Comparison of ENCODE assay signal across 8 mouse cellular contexts in genomic region chr6:31218139-31218750, GRCm38 (mm10).
DNase-seq lines count a peak whose midpoint lies in the region; ATAC-seq and TF ChIP-seq lines count a peak whose summit lies in the region.

No protein-coding gene starts in this region.

- no peaks in the 10 kb centered on the region for H3K9me3 ChIP-seq in CH12.LX (replicated peaks; ENCODE audit: low read length)
- no peaks in the 10 kb centered on the region for H3K9me3 ChIP-seq in forebrain, embryonic 11.5 days (ENCODE audit: control insufficient read depth, low read length)
- no peaks in the 10 kb centered on the region for H3K9me3 ChIP-seq in heart, embryonic 16.5 days (replicated peaks; ENCODE audit: control insufficient read depth, low read length)
- H3K9me3 ChIP-seq in liver, embryonic 15.5 days (replicated peaks): no peaks in the 10 kb centered on the region

- in situ Hi-C loops in CH12.LX (cut with MboI; ENCODE audit: low pct_ligation_motif_present, low pct_unique_long_range_greater_than_20kb, low sequenced_read_pairs): loop anchor here (25.0 kb wide), 1 partner anchor 169 kb away; the partner anchor contains the start of gene Mkln1

- DNase-seq in CH12.LX (ENCODE audit: extremely low read depth): peak; percentile 81
- DNase-seq in forebrain, embryonic 11.5 days (ENCODE audit: low spot score): peak; percentile 73
- DNase-seq in kidney, postnatal 14 days: peak; percentile 48
- DNase-seq in neural tube, embryonic 10.5 days (ENCODE audit: extremely low spot score, low spot score): peak; percentile 67
- DNase-seq in thymus, postnatal 10 days (ENCODE audit: low spot score in 2 of 2): peak; percentile 14 to 26

- H3K36me3 ChIP-seq in CH12.LX (replicated peaks in 1 of 2; ENCODE audit: control insufficient read depth in 1 of 2, insufficient read depth in 1 of 2, low read length in 1 of 2): peaks cover 0 to 27% of the 10 kb centered on the region in 2 experiments
- H3K36me3 ChIP-seq in forebrain, embryonic 11.5 days (ENCODE audit: control insufficient read depth, insufficient read depth, low read length): no peaks in the 10 kb centered on the region
- H3K36me3 ChIP-seq in heart, embryonic 16.5 days (ENCODE audit: control insufficient read depth, insufficient read depth): no peaks in the 10 kb centered on the region
- no peaks in the 10 kb centered on the region for H3K36me3 ChIP-seq in liver, embryonic 15.5 days (replicated peaks)

- H3K27ac ChIP-seq in CH12.LX (ENCODE audit: insufficient read depth, low read depth): peak overlapping the region; percentile 62
- H3K27ac ChIP-seq in bone marrow, adult 2 months (ENCODE audit: control insufficient read depth, insufficient read depth, low read depth, low read length, poor library complexity): peak overlapping the region; percentile 87
- no peak overlapping the region for H3K27ac ChIP-seq in forebrain, embryonic 11.5 days (ENCODE audit: low read depth, low read length)
- no peak overlapping the region for H3K27ac ChIP-seq in heart, embryonic 16.5 days (ENCODE audit: low read length)
- H3K27ac ChIP-seq in liver, embryonic 15.5 days (replicated peaks): no peak overlapping the region

- no peaks in the 10 kb centered on the region for H3K27me3 ChIP-seq in CH12.LX (replicated peaks)
- H3K27me3 ChIP-seq in forebrain, embryonic 11.5 days (ENCODE audit: control insufficient read depth, insufficient read depth, low read length): peaks cover 57% of the 10 kb centered on the region
- peaks cover 26% of the 10 kb centered on the region for H3K27me3 ChIP-seq in heart, embryonic 16.5 days (ENCODE audit: control insufficient read depth, insufficient read depth, low read length)
- H3K27me3 ChIP-seq in liver, embryonic 15.5 days: peaks cover 99% of the 10 kb centered on the region

- TF ChIP-seq EP300 in CH12.LX (IDR thresholded peaks at IDR 0.05; ENCODE audit: low read length): no peak

- peaks cover 0 to 39% of the 10 kb centered on the region in 2 experiments; a peak in 2 of 4 replicates for H3K4me1 ChIP-seq in CH12.LX (ENCODE audit: control insufficient read depth in 1 of 2, insufficient read depth in 2 of 2)
- H3K4me1 ChIP-seq in bone marrow, adult 2 months (ENCODE audit: control insufficient read depth, insufficient read depth, low read length): no peaks in the 10 kb centered on the region; the same call in none of the 2 replicates
- H3K4me1 ChIP-seq in forebrain, embryonic 11.5 days (replicated peaks; ENCODE audit: control insufficient read depth, insufficient read depth, low read length): peaks cover 30% of the 10 kb centered on the region
- H3K4me1 ChIP-seq in heart, embryonic 16.5 days (ENCODE audit: control insufficient read depth, insufficient read depth, low read length): peaks cover 12% of the 10 kb centered on the region
- H3K4me1 ChIP-seq in liver, embryonic 15.5 days (replicated peaks): peaks cover 29% of the 10 kb centered on the region

- H3K4me3 ChIP-seq in CH12.LX (replicated peaks in 1 of 3; ENCODE audit: low read depth in 2 of 3, low read length in 2 of 3, poor library complexity in 1 of 3): peak overlapping the region; percentile 83 to 95 (median 94)
- H3K4me3 ChIP-seq in bone marrow, adult 2 months (replicated peaks; ENCODE audit: control insufficient read depth, low read depth, low read length): peak overlapping the region; percentile 62
- peak overlapping the region; percentile 66 for H3K4me3 ChIP-seq in forebrain, embryonic 11.5 days (ENCODE audit: low read depth, low read length)
- H3K4me3 ChIP-seq in heart, embryonic 16.5 days (ENCODE audit: low read length): peak overlapping the region; percentile 81
- H3K4me3 ChIP-seq in liver, embryonic 15.5 days (replicated peaks): peak overlapping the region; percentile 63

- TF ChIP-seq RAD21 in CH12.LX (IDR thresholded peaks at IDR 0.05; ENCODE audit: low read depth, low read length): no peak

- TF ChIP-seq POLR2A in CH12.LX (IDR thresholded peaks at IDR 0.05; ENCODE audit: low read depth, low read length): peak; percentile 49
- TF ChIP-seq POLR2A in bone marrow, adult 2 months (IDR thresholded peaks at IDR 0.05; ENCODE audit: borderline replicate concordance, control insufficient read depth, low read depth, low read length): peak; percentile 39; the same call in 1 of the 2 replicates

- TF ChIP-seq CTCF in CH12.LX (conservative IDR thresholded peaks at IDR 0.05 in 1 of 2, IDR thresholded peaks at IDR 0.05 in 1 of 2; ENCODE audit: low read depth in 2 of 2, low read length in 2 of 2): no peak
- no peak for TF ChIP-seq CTCF in bone marrow, adult 2 months (IDR thresholded peaks at IDR 0.05; ENCODE audit: control insufficient read depth, insufficient read depth, low read length)

- H3K9ac ChIP-seq in CH12.LX (ENCODE audit: insufficient read depth, low read depth): peak overlapping the region; percentile 95
- H3K9ac ChIP-seq in forebrain, embryonic 11.5 days (ENCODE audit: low read length): no peak overlapping the region; the same call in 1 of the 2 replicates
- peak overlapping the region; percentile 48 for H3K9ac ChIP-seq in heart, embryonic 16.5 days (ENCODE audit: low read length)
- H3K9ac ChIP-seq in liver, embryonic 15.5 days: no peak overlapping the region

- dilution Hi-C loops in CH12.LX (cut with MboI; ENCODE audit: extremely low pct_ligation_motif_present, extremely low pct_unique_long_range_greater_than_20kb, low sequenced_read_pairs): no loop called here

- WGBS in bone marrow, adult 2 months: under 1% methylated on average over 40 of the region's 40 CpGs
- 1% methylated on average over 40 of the region's 40 CpGs for WGBS in forebrain, embryonic 11.5 days
- under 1% methylated on average over 40 of the region's 40 CpGs for WGBS in heart, embryonic 16.5 days
- 1% methylated on average over 40 of the region's 40 CpGs for WGBS in liver, embryonic 15.5 days (ENCODE audit: insufficient replicate concordance)

- H3K79me2 ChIP-seq in CH12.LX (replicated peaks; ENCODE audit: control insufficient read depth, extremely low read depth, insufficient read depth, poor library complexity, severe bottlenecking): peaks cover 31% of the 10 kb centered on the region

- peak overlapping the region; percentile 96 for H3K4me2 ChIP-seq in CH12.LX (ENCODE audit: insufficient read depth, low read depth, poor library complexity, severe bottlenecking)
- H3K4me2 ChIP-seq in forebrain, embryonic 11.5 days (ENCODE audit: low read depth, low read length, severe bottlenecking): peak overlapping the region; percentile 100
- peak overlapping the region; percentile 100 for H3K4me2 ChIP-seq in heart, embryonic 16.5 days (ENCODE audit: low read depth, low read length)
- peak overlapping the region; percentile 90 for H3K4me2 ChIP-seq in liver, embryonic 15.5 days

- ATAC-seq in forebrain, embryonic 11.5 days (replicated peaks; ENCODE audit: low FRiP score): no peak
- ATAC-seq in heart, embryonic 16.5 days (replicated peaks; ENCODE audit: extremely low read depth, insufficient read depth, low FRiP score): no peak
- ATAC-seq in liver, embryonic 15.5 days (ENCODE audit: insufficient read depth): no peak

TF ChIP-seq in CH12.LX, 34 proteins besides CTCF, POLR2A, EP300 and RAD21 (continues in another document):
- TF ChIP-seq MEF2A (IDR thresholded peaks at IDR 0.05; ENCODE audit: borderline replicate concordance, low read depth, low read length): no peak
- peak; percentile 45; the same call in 1 of the 2 replicates for TF ChIP-seq TCF12 (IDR thresholded peaks at IDR 0.05; ENCODE audit: low read depth, low read length)
- peak; percentile 75; the same call in 1 of the 2 replicates for TF ChIP-seq MXI1 (IDR thresholded peaks at IDR 0.05; ENCODE audit: low read depth, low read length)
- no peak; the same call in 1 of the 2 replicates for TF ChIP-seq CHD1 (IDR thresholded peaks at IDR 0.05; ENCODE audit: low read depth, low read length)
- TF ChIP-seq NELFE (IDR thresholded peaks at IDR 0.05; ENCODE audit: low read depth, low read length): no peak
- TF ChIP-seq GABPA (IDR thresholded peaks at IDR 0.05; ENCODE audit: insufficient replicate concordance, low read depth, low read length): no peak
- no peak for TF ChIP-seq SMC3 (IDR thresholded peaks at IDR 0.05; ENCODE audit: low read depth, low read length)
- TF ChIP-seq NRF1 (IDR thresholded peaks at IDR 0.05; ENCODE audit: low read depth, low read length): no peak
- TF ChIP-seq MAX (IDR thresholded peaks at IDR 0.05; ENCODE audit: low read length): peak; percentile 74; the same call in 1 of the 2 replicates
- no peak for TF ChIP-seq ZKSCAN1 (IDR thresholded peaks at IDR 0.05; ENCODE audit: borderline replicate concordance, low read depth, low read length)
- no peak for TF ChIP-seq CHD2 (IDR thresholded peaks at IDR 0.05; ENCODE audit: low read length)
- no peak for TF ChIP-seq RCOR1 (conservative IDR thresholded peaks at IDR 0.05; ENCODE audit: low read depth, low read length)
- TF ChIP-seq HCFC1 (IDR thresholded peaks at IDR 0.05; ENCODE audit: low read depth, low read length): no peak
- TF ChIP-seq TBP (conservative IDR thresholded peaks at IDR 0.05; ENCODE audit: low read depth, low read length): peak; percentile 66; the same call in 1 of the 2 replicates
- TF ChIP-seq USF2 (conservative IDR thresholded peaks at IDR 0.05; ENCODE audit: low read depth, low read length): peak; percentile 86
- no peak for TF ChIP-seq JUND (conservative IDR thresholded peaks at IDR 0.05; ENCODE audit: low read depth, low read length)
- no peak for TF ChIP-seq KAT2A (IDR thresholded peaks at IDR 0.05; ENCODE audit: insufficient replicate concordance, low read length)
- no peak for TF ChIP-seq MAZ (IDR thresholded peaks at IDR 0.05; ENCODE audit: low read depth, low read length)
- TF ChIP-seq UBTF (IDR thresholded peaks at IDR 0.05; ENCODE audit: low read depth, low read length): no peak
- TF ChIP-seq MAFK (IDR thresholded peaks at IDR 0.05; ENCODE audit: insufficient replicate concordance, low read length): no peak
- TF ChIP-seq BHLHE40 (IDR thresholded peaks at IDR 0.05; ENCODE audit: low read depth, low read length): peak; percentile 95
- TF ChIP-seq IRF4 (IDR thresholded peaks at IDR 0.05; ENCODE audit: low read depth, low read length): peak; percentile 25; the same call in 1 of the 2 replicates
- TF ChIP-seq ELF1 (IDR thresholded peaks at IDR 0.05; ENCODE audit: low read depth, low read length): no peak
- TF ChIP-seq MYC (IDR thresholded peaks at IDR 0.05; ENCODE audit: low read depth, low read length): peak; percentile 65; the same call in 1 of the 2 replicates
- no peak for TF ChIP-seq E2F4 (IDR thresholded peaks at IDR 0.05; ENCODE audit: insufficient replicate concordance, low read depth, low read length)
- TF ChIP-seq ETS1 (conservative IDR thresholded peaks at IDR 0.05; ENCODE audit: low read depth, low read length): peak; percentile 65
- TF ChIP-seq POLR2AphosphoS2 (IDR thresholded peaks at IDR 0.05; ENCODE audit: low read depth, low read length): no peak
- TF ChIP-seq ZC3H11A (IDR thresholded peaks at IDR 0.05; ENCODE audit: low read depth, low read length): no peak
- TF ChIP-seq ZNF384 (IDR thresholded peaks at IDR 0.05; ENCODE audit: low read depth, low read length): no peak

Comparison
In these comparisons a context has a peak if more than half of its experiments do, and no peak if none do; other contexts are left out.
1. DNase-seq: peak in every context shown above with its lines; median percentile 81 in CH12.LX; 73 in forebrain, embryonic 11.5 days; 67 in neural tube, embryonic 10.5 days; 48 in kidney, postnatal 14 days; 20 in thymus, postnatal 10 days.
2. H3K27ac ChIP-seq: peak in CH12.LX (single experiment) and bone marrow, adult 2 months (single experiment); none in forebrain, embryonic 11.5 days (single experiment), heart, embryonic 16.5 days (single experiment) and liver, embryonic 15.5 days (single experiment).
3. H3K9ac ChIP-seq: peak in CH12.LX (single experiment) and heart, embryonic 16.5 days (single experiment); none in forebrain, embryonic 11.5 days (single experiment) and liver, embryonic 15.5 days (single experiment).
4. Peak in every context shown above with its lines, with median percentiles within 50 percentile points of each other: H3K4me2 ChIP-seq and H3K4me3 ChIP-seq.